Mouse (Mus musculus) stomach, postnatal 0 days (tissue): Measurements from ENCODE around the gene Ghrhr.

Experiments used
- CTCF ChIP-seq: IDR thresholded peaks from 2 replicates; pipeline ENCODE4 v1.5.1; 2016; ENCODE audit warnings: antibody characterized with exemption, low read depth, mild to moderate bottlenecking, moderate library complexity
- EP300 ChIP-seq: optimal IDR thresholded peaks from 2 replicates; pipeline ENCODE3; 2016; ENCODE audit warnings: antibody characterized with exemption

DNA sequence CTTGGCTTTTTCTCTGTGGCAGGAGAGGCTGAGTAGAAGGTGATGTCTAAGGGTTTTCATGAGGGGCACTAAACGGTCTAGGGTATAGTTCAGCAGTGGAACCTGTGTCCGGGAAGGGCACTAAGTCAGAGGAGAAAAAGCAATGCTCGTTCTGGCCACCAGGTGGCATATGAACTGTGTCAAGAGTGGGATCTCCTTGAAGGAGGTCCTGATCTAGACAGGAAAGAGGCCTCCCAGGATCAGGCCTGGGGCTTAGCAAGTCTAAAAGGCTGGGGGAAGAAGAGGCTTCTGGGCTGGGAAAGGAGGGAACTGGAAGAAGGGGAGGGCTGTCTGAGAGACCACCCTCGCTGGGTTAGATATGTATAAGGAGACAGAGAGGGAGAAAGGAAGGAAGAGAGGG is 16.4 kb downstream of the Ghrhr start:
- TF ChIP-seq EP300 (no peak), CTCF (peak; percentile 92)
